Mouse (Mus musculus): ENCODE results near the gene Efnb3. TPM values are rescaled to one million over a fixed set of nuclear protein-coding genes. Genes with fewer than 3 reads are reported as not detected.

The Efnb3 gene
- polyA plus RNA-seq, 1 experiment from 2014 or later, result 7.8 TPM

DNA sequence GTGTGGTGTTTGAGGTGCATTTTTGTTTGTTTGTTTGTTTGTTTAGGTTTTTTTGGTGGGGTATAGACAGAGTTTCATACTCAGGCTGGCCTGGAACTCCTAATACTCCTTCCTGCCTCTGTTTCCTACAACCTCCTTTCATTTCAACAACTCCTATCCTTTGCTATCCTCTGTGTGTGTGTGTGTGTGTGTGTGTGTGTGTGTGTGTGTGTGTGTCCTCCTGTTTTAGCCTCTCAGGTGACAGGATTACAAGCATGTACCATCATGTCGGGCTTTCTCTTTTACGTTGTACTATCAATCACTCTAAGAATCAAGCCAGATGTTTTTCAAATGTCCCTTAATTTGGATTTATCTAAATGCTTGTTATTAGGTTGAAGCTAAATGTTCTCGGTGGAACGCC lies 33.4 kb downstream of the Efnb3 start:
- 0 out of 2 replicates have a peak, but pooled peaks cover 6% of the 10 kb centered on the region for H3K4me1 ChIP-seq (replicated peaks; ENCODE audit: insufficient read depth, low read length)
- H3K36me3 ChIP-seq (ENCODE audit: insufficient read depth, low read length), result no peaks in the 10 kb centered on the region
- ATAC-seq (replicated peaks; ENCODE audit: low FRiP score, low read depth) (no peak), DNase-seq (ENCODE audit: low spot score) (no peak)
- H3K4me2 ChIP-seq (ENCODE audit: low read length), result peak overlapping the region; percentile 63
- H3K9ac ChIP-seq (ENCODE audit: low read depth, low read length), result no peak overlapping the region
- whole genome bisulfite sequencing, result 28% methylated on average over 4 of the region's 4 CpGs
- no peaks in the 10 kb centered on the region for H3K9me3 ChIP-seq (replicated peaks; ENCODE audit: low read length)
- no peak overlapping the region for H3K27ac ChIP-seq
- H3K4me3 ChIP-seq (replicated peaks; ENCODE audit: low read depth, low read length), result peak overlapping the region; percentile 24; the same call in 1 of the 2 replicates
- H3K27me3 ChIP-seq (ENCODE audit: insufficient read depth, low read length), result no peaks in the 10 kb centered on the region
- no peak for TF ChIP-seq CTCF (IDR thresholded peaks at IDR 0.05; ENCODE audit: low read depth)

DNA sequence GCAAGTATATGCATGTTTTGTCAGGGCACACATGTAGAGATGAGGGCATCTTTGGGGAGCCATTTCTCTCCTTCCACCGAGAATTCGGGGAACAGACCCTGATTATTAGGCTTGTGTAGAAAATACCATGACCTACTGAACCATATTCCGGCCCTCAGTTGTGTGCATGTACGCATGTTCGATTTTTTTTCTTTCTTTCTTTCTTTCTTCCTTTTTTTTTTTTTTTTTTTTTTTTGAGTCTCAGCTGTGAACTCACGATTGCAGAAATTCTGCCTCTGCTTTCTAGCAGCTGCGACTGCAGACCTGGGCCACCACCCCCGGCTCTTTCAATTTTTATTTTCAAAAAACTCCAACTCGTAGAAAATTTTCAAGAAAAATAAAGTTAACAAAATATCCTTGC lies 34.3 kb downstream of the Efnb3 start:
- Histone ChIP-seq H3K4me1 (replicated peaks; ENCODE audit: insufficient read depth, low read length) (0 out of 2 replicates have a peak, but pooled peaks cover 6% of the 10 kb centered on the region), H3K4me2 (ENCODE audit: low read length) (no peak overlapping the region), H3K27me3 (ENCODE audit: insufficient read depth, low read length) (no peaks in the 10 kb centered on the region), H3K36me3 (ENCODE audit: insufficient read depth, low read length) (no peaks in the 10 kb centered on the region), H3K4me3 (replicated peaks; ENCODE audit: low read depth, low read length) (no peak overlapping the region), H3K27ac (no peak overlapping the region), H3K9me3 (replicated peaks; ENCODE audit: low read length) (no peaks in the 10 kb centered on the region), H3K9ac (ENCODE audit: low read depth, low read length) (no peak overlapping the region)
- no peak for ATAC-seq (replicated peaks; ENCODE audit: low FRiP score, low read depth)
- DNase-seq (ENCODE audit: low spot score), result no peak
- 87% methylated on average over 9 of the region's 9 CpGs for WGBS
- TF ChIP-seq CTCF (IDR thresholded peaks at IDR 0.05; ENCODE audit: low read depth), result no peak

DNA sequence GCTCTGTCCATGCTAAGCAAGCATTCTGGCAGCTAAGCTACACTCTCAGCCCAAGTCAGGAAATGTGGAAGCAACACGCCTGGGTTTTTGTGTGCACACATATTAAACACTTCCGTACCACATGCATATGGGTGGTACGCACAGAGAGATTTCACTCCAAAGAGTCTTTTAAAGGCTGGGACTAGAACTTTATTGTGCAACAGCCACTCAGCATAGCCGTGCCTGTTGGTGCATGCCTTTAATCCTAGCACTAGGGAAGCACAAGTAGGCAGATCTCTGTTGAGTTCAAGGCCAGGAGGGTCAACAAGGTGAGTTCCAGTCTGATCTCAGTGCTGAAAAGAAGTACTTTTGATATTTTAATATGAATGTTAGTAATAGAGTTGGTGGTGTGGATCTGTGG lies 36.4 kb downstream of the Efnb3 start:
- no peak for DNase-seq (ENCODE audit: low spot score)

DNA sequence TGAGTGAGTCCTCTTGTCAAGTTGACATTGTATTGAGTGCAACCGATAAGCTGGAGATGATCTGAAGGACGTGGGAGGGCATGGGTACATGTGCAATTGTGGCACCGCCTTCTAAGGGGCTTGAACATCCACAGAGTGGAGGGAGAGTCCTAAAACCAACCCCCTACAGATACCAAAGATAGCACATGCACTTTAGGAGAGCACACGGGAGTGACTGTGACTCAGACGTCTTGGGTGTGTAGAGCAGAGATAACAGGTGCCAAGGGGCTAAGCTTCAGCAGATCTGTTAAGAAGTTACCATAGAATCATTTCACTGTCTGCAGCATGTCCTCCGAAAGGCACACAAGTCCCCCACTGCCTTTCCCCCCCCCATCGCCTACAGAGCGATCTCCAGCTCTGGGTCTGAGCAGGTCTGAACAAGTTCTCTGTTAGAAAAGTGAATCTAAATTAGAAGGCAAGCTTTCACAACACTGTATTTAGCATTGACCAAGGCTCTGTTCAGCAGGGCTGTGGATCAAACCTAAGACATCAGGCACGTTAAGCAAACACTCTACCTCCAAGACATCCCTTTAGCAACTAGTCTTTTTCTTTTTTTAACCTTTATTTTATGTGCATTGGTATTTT lies 38.4 kb downstream of the Efnb3 start:
- DNase-seq (ENCODE audit: low spot score), result no peak

More for the DNA sequence above, 36.4 kb downstream of the Efnb3 start:
- Histone ChIP-seq H3K9ac (ENCODE audit: low read depth, low read length) (no peak overlapping the region), H3K4me2 (ENCODE audit: low read length) (no peak overlapping the region), H3K9me3 (replicated peaks; ENCODE audit: low read length) (no peaks in the 10 kb centered on the region), H3K27ac (no peak overlapping the region), H3K27me3 (ENCODE audit: insufficient read depth, low read length) (no peaks in the 10 kb centered on the region), H3K36me3 (ENCODE audit: insufficient read depth, low read length) (no peaks in the 10 kb centered on the region), H3K4me1 (replicated peaks; ENCODE audit: insufficient read depth, low read length) (0 out of 2 replicates have a peak, but pooled peaks cover 6% of the 10 kb centered on the region), H3K4me3 (replicated peaks; ENCODE audit: low read depth, low read length) (no peak overlapping the region)
- no peak for TF ChIP-seq CTCF (IDR thresholded peaks at IDR 0.05; ENCODE audit: low read depth)
- ATAC-seq (replicated peaks; ENCODE audit: low FRiP score, low read depth), result no peak
- WGBS, result 90% methylated on average over 4 of the region's 4 CpGs

DNA sequence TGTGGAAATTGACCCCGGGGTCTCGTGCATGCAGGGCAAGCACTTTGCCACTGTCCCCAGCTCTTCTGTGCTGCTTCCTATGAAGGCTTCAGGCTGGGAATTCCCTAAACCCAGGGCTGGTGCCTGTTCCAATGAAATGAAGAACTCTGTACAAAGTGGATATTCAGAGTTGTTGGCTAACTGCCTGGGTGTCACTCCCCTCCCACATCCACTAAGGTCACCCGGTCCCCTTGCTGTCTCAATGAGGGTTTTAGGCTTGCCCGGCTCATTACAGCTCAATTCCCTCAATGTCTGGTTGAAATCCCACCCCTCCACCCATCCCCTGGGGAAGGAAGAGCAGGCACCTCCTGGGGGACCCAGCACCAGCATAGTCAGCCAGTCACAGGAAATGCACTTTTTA lies 40.0 kb downstream of the Efnb3 start:
- no peaks in the 10 kb centered on the region for H3K36me3 ChIP-seq (ENCODE audit: insufficient read depth, low read length)
- no peak overlapping the region for H3K4me3 ChIP-seq (replicated peaks; ENCODE audit: low read depth, low read length)
- H3K4me2 ChIP-seq (ENCODE audit: low read length), result no peak overlapping the region
- H3K27me3 ChIP-seq (ENCODE audit: insufficient read depth, low read length), result no peaks in the 10 kb centered on the region
- no peaks in the 10 kb centered on the region for H3K9me3 ChIP-seq (replicated peaks; ENCODE audit: low read length)
- 55% methylated on average over 4 of the region's 4 CpGs for WGBS
- no peaks in the 10 kb centered on the region for H3K4me1 ChIP-seq (replicated peaks; ENCODE audit: insufficient read depth, low read length)
- no peak overlapping the region for H3K9ac ChIP-seq (ENCODE audit: low read depth, low read length)
- no peak overlapping the region for H3K27ac ChIP-seq
- DNase-seq (ENCODE audit: low spot score) (no peak), ATAC-seq (replicated peaks; ENCODE audit: low FRiP score, low read depth) (no peak)
- no peak for TF ChIP-seq CTCF (IDR thresholded peaks at IDR 0.05; ENCODE audit: low read depth)

More for the DNA sequence above, 38.4 kb downstream of the Efnb3 start:
- Histone ChIP-seq H3K4me1 (replicated peaks; ENCODE audit: insufficient read depth, low read length) (no peaks in the 10 kb centered on the region), H3K9ac (ENCODE audit: low read depth, low read length) (no peak overlapping the region), H3K36me3 (ENCODE audit: insufficient read depth, low read length) (no peaks in the 10 kb centered on the region), H3K9me3 (replicated peaks; ENCODE audit: low read length) (no peaks in the 10 kb centered on the region), H3K27ac (no peak overlapping the region), H3K27me3 (ENCODE audit: insufficient read depth, low read length) (no peaks in the 10 kb centered on the region), H3K4me2 (ENCODE audit: low read length) (no peak overlapping the region), H3K4me3 (replicated peaks; ENCODE audit: low read depth, low read length) (no peak overlapping the region)
- no peak for TF ChIP-seq CTCF (IDR thresholded peaks at IDR 0.05; ENCODE audit: low read depth)
- WGBS, result 85% methylated on average over 9 of the region's 9 CpGs
- ATAC-seq (replicated peaks; ENCODE audit: low FRiP score, low read depth), result no peak

DNA sequence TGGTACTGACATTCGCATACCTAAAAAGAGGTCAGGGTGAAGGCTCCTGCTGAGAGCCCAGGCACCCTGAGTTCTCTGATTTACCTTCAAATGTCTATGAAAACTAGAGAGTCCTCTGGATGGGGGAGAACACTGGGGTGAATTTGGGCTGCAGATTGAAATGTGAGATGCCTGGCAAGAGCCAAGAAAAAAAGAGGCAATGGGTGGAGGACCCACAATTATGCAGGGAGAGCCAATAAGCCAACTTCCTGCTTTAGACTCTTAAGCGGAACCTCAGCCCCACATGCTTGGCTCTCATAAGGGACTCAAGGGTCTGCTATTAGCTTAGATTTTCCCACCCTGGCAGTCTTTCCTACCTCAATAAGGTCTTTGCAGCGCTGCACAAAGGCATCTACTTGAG lies 43.3 kb downstream of the Efnb3 start:
- Histone ChIP-seq H3K27me3 (ENCODE audit: insufficient read depth, low read length) (no peaks in the 10 kb centered on the region), H3K36me3 (ENCODE audit: insufficient read depth, low read length) (no peaks in the 10 kb centered on the region), H3K9ac (ENCODE audit: low read depth, low read length) (no peak overlapping the region), H3K27ac (no peak overlapping the region), H3K4me2 (ENCODE audit: low read length) (no peak overlapping the region), H3K4me3 (replicated peaks; ENCODE audit: low read depth, low read length) (no peak overlapping the region), H3K9me3 (replicated peaks; ENCODE audit: low read length) (no peaks in the 10 kb centered on the region), H3K4me1 (replicated peaks; ENCODE audit: insufficient read depth, low read length) (no peaks in the 10 kb centered on the region)
- WGBS, result 63% methylated on average over 3 of the region's 3 CpGs
- DNase-seq (ENCODE audit: low spot score) (no peak), ATAC-seq (replicated peaks; ENCODE audit: low FRiP score, low read depth) (no peak)
- TF ChIP-seq CTCF (IDR thresholded peaks at IDR 0.05; ENCODE audit: low read depth), result no peak
